Mouse (Mus musculus): Measurements from ENCODE around the gene 1810010H24Rik. TPM values are rescaled to one million over a fixed set of nuclear protein-coding genes. Genes with fewer than 3 reads are reported as not detected.
"Not testable (repeated sequence)": the region's sequence is repeated elsewhere in the genome, so short reads cannot be mapped to it uniquely, and the experiment has no call there.

The 1810010H24Rik gene
- total RNA-seq, 2 experiments from 2014 or later, result 3.7 to 4.0 TPM

DNA sequence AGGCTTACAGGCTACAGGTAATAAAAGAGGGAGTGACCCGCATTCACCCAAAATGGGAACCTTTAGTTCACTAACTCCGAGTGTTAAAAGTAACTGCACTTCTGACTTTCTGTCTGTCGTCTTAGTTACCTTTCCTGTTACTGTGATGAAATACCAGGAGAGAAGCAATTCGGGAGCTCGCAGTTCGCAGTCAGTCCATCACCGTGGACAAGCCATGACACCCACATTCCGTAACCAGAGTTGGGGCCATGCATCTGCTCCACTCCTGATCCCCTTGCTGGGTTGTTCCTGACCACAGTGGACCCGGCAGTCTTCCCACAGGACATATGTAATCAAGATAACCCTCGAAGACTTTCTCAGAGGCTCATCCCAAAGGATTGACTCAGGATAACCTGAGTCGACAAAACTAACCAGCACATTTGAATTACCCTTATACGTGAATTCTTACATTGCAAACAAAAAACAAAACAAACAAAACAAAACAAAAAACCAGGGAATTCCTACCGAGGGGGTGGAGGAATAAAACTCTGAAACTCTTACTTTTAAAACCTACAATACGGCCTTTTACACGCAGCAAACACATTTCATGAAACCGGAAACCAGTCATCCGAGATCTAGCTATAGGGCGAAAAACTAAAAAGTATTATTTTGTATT lies 13.7 kb upstream of the 1810010H24Rik start:
- intact Hi-C loops (cut with DNase I), result no loop called here
- no peak for DNase-seq (ENCODE audit: low spot score in 2 of 2)

DNA sequence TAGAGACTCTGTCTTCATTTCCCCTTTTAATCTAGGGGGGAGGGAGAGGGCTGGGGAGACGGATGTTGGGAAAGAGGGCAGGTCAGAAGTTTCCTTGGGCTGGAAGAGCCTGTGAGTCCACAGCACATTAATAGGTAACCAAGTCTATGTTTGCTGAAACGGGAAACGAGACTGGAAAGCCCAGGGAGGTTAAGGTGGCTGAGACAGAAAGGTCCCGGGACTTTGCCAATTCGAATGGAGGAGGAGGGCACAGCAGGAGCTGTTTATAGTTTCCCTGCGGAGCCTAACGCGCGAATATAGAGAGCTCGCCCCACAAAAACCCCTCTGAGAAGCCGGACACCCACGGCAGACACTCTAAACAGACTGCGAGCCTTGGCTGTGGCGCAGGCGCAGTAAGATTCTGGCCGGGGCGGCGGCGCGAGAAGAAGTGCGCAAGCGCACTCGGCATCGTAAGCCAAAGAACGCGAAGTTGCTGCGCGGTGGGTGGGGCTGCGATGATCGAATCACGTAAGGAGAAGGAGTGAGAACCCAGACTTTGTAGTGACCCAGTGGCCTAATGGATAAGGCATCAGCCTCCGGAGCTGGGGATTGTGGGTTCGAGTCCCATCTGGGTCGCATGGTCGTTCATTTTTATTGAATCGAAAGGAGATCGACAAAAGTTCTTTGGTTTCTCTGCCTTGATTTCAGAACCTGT lies 13.0 kb upstream of the 1810010H24Rik start:
- DNase-seq (ENCODE audit: low spot score in 2 of 2), result peak; percentile 99 to 100
- intact Hi-C loops (cut with DNase I), result no loop called here

DNA sequence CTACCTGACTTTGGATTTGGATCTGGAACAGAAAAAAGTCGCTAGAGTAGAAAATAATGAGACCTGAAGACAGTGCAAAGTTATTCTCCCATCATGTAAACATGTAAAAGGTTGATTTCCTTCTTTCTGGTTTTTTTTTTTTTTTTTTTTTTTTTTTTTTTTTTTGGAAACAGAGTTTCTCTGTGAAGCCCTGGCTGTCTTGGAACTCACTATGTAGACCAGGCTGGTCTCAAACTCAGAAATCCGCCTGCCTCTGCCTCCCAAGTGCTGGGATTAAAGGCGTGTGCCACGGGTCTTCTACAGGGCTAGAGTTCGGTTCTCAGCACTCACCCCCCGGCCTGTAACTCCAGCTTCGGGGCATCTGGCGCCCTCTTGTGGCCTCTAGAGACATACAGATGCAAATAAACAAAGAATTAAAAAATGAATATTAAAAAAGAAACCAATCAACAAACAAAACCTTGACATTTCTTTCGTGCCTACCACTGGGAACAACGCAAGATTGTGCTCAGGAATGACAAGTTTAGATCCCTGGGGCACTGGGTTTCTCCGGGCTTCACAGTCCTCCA lies 11.4 kb upstream of the 1810010H24Rik start:
- DNase-seq (ENCODE audit: low spot score in 2 of 2), result no peak
- intact Hi-C loops (cut with DNase I), result no loop called here

DNA sequence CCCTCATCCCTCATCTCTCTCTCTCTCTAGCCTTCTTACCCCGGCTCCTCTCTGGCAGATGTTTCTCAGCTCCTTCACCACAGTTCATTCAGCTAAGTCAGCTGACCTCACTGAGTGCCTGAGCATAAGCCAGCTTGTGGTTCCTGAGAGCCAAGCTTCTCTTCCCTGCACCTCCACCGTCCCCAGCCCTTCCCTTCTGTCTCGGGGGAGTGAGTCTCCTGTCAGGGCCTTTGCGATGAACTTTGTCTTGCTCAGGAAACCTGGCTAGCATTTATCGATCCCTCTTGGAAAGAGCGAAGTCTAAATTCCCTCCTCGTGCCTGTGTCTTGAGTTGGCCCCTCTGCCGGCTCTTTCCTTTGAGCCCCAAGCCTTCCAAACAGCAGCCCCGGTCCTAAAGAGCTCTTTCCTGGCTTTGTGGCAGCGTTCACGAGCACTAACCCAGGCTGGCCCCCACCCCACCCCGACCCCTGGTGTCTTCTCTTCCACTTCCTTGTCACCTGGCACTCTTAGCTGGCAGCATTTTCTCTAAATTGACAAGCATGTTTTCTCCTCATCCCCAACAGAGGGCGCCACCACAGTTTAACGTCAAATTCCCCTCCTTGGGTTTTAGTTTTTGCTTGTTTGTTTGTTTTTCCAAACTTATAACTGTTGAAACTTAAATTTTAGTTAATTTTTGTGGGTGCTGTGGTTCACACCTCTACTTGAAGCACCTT lies 10.7 kb upstream of the 1810010H24Rik start:
- intact Hi-C loops (cut with DNase I), result no loop called here

DNA sequence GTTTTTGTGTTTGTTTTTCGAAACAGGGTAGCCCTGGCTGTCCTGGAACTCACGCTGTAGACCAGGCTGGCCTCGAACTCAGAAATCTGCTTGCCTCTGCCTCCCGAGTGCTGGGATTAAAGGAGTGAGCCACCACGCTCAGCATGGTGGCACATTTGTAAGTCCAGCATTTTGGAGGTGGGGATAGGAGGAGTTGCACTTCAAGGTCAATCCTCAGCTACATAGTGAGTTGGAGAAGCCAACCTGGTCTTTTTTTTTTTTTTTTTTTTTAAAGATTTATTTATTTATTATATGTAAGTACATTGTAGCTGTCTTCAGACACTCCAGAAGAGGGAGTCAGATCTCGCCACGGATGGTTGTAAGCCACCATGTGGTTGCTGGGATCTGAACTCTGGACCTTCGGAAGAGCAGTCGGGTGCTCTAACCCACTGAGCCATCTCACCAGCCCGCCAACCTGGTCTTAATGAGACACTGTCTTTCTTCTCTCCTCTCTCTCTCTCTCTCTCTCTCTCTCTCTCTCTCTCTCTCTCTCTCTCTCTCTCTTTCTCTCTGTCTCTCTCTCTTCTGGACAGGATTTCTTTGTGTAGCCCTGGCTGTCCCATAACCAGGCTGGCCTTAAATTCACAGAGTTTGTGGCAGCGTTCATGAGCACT lies 9.8 kb upstream of the 1810010H24Rik start:
- intact Hi-C loops (cut with DNase I); DNase-seq (ENCODE audit: low spot score in 2 of 2): not testable (repeated sequence)

More for the DNA sequence above, 10.7 kb upstream of the 1810010H24Rik start:
- no peak for DNase-seq (ENCODE audit: low spot score in 2 of 2)

DNA sequence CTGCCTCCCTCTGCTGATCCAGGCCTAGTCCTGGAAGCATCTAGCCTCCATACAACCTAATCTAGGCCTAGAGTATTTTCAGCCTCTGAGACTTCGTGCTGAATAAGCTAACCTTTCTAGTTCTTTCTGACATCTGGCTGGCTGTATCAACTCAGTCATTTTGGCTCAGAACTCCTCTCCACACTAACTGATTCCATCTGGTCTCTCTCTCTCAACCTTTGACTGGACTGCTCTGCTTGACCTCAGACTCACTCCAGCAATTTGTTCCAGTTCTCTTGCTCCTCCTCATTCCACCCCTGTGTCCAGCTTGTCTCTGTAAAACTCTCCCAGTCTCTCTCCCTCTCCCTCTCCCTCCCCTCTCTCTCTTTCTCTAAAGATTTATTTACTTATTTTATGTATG lies 8.6 kb upstream of the 1810010H24Rik start:
- no peak for DNase-seq (ENCODE audit: low spot score in 2 of 2)
- intact Hi-C loops (cut with DNase I), result no loop called here

DNA sequence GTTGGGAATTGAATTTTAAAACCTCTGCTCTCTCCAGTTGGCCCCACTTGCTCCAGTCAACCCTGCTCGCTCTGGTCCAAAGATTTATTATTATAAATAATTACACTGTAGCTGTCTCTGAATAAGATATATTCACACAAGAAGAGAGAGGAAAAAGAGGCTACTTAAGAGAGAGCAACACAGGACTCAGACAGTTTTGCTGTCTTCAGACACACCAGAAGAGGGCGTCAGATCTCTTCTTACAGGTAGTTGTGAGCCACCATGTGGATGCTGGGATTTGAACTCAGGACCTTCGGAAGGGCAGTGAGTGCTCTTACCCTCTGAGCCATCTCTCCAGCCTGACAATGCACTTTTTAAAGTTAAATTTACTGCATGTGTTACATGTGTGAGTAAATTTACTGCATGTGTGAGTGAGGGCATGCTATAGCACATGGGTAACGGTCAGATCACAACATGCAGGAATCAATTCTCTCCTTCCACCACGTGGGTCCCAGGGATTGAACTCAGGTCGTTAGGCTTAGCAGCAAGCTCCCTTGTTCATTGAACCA lies 8.1 kb upstream of the 1810010H24Rik start:
- intact Hi-C loops (cut with DNase I), result no loop called here

DNA sequence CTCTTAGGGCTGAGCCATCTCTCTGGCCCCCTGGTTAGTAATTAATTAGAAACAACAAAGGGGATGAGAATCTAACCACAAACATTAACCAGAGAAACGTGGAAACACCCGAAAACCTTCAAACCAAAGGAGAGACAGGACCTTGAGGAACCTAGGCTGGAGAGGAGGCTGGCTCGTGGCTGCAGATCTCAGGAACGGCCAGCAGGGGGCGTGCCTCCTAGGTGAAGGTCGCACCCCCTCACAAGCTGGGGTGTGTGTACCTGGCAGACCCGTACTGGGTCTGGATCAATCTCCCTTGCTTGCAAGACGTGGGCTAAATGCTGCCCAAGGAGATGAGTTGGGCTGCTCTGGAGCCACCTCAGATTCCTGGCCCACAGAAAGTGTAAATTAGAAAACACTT lies 6.9 kb upstream of the 1810010H24Rik start:
- no peak for DNase-seq (ENCODE audit: low spot score in 2 of 2)
- intact Hi-C loops (cut with DNase I), result no loop called here

More for the DNA sequence above, 8.1 kb upstream of the 1810010H24Rik start:
- DNase-seq (ENCODE audit: low spot score in 2 of 2), result no peak

DNA sequence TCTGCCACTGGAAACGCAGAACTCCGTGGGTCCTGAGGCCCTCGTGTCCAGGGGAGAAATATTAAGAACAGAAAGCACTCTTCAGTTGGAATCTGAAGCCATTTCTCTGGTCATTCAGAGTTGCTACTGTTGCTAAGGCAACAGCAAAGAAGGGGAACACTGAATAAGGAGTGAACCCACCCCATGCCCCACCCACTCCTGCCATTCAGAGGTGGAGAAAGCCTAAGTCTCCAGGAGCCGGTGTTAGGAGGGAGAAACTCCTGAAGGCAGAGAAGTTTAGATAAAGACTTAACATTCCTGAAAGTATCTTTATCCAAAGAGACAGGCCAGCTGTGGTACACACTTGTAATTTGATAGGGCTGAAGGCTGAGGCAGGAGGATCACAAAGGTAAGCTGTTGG lies 6.2 kb upstream of the 1810010H24Rik start:
- DNase-seq (ENCODE audit: low spot score in 2 of 2), result no peak
- intact Hi-C loops (cut with DNase I), result no loop called here

DNA sequence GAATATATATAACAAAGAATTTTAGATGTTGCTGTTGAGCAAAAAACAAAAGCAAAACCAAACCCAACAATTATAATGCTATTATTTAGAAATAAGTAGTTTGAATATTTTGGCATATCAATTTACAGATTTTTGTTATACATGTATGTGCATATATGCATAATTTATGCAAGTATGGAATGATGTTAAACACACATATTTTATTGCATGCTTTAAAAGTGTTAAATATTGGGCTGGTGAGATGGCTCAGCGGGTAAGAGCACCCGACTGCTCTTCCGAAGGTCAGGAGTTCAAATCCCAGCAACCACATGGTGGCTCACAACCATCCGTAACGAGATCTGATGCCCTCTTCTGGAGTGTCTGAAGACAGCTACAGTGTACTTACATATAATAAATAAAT lies 5.8 kb upstream of the 1810010H24Rik start:
- intact Hi-C loops (cut with DNase I), result not testable (repeated sequence)

DNA sequence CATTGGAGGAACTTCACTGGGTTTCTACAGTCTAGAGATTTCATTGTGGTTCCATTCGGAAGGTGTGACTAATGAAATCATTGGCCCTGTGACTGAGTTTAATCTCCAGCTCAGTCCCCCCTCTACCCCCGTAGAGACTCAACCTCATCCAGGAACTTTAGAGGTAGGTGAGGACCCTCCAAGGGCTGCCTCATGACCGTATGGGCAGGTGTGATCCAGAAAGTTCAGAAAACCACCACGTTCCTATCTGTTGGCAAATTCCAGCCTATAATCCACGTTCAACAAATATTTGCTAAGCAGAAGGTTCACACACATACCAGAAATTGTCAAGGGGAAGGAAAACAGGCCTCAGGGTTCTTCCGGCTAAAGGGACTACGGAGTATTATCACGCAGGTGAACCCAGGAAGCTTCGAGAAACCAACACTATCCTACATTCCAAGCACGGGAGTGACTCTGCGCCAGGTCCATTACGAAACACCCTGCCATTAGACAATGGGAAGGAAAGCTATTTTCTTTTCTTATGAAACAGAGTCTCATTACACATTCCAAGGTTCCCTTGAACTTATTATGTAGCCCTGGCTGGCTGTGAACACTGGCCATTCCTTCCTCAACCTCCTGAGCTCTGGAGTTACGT lies 3.3 kb upstream of the 1810010H24Rik start:
- intact Hi-C loops (cut with DNase I), result no loop called here
- DNase-seq (ENCODE audit: low spot score in 2 of 2), result no peak

More for the DNA sequence above, 5.8 kb upstream of the 1810010H24Rik start:
- DNase-seq (ENCODE audit: low spot score in 2 of 2), result not testable (repeated sequence)

DNA sequence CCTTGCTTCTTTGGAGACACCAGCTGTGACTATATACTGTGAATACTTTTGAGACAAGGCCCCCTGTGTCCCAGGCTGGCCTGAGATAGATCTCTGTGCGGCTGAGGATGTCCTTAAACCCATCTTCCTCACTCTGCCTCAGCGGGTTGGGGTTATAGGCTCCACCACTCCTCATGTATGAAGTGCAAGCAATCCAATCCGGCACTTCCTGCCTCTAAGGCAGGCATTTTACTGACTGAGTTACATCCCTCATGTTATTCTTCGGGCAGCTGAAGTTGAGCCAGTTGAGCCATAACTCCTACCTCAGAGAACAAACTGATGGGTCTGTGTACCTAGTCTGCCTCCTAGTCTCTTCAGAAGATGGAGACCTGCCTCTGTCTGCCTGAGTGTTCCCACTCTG lies 1.1 kb upstream of the 1810010H24Rik start:
- intact Hi-C loops (cut with DNase I), result no loop called here
- no peak for DNase-seq (ENCODE audit: low spot score in 2 of 2)

DNA sequence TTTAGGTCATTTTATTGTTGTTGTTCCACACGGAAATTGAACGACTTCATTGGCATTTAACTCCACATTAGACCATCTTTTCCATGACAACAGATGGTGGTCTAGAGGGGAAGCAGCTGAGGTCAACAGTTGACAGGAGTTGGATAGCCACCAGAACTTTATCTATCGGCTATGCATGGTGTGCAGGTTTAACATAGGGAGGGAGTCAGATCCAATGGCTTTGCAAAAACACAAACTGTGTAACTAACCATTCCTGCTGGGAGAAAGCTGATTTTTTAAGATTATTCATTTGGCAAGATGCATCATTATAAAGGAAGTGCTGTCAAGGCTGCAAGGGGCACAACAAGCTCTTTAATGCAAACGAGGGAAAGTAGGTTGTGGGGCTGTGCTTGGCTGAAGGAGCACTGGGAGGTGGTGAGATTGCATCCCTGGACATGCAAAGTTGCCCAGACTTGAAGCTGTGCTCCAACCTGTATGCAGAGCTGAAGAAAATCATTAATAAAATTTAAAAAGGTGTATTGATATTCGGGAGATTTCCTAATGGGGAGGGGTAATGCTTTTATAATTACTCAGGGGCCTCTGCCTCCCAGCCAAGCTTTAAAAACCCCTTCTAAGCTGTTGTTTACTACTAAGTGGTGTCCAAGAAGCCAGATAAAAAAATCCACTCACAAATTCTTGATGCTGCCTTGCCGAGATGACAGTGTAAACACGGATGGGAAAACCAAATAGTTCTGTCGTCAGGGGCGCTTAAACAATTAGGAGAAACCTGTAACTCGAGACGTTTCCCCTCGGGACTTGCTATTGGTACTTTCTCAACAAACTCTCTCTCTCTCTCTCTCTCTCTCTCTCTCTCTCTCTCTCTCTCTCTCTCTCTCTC lies 1.3 kb downstream of the 1810010H24Rik start:
- no peak for DNase-seq (ENCODE audit: low spot score in 2 of 2)
- intact Hi-C loops (cut with DNase I), result no loop called here

DNA sequence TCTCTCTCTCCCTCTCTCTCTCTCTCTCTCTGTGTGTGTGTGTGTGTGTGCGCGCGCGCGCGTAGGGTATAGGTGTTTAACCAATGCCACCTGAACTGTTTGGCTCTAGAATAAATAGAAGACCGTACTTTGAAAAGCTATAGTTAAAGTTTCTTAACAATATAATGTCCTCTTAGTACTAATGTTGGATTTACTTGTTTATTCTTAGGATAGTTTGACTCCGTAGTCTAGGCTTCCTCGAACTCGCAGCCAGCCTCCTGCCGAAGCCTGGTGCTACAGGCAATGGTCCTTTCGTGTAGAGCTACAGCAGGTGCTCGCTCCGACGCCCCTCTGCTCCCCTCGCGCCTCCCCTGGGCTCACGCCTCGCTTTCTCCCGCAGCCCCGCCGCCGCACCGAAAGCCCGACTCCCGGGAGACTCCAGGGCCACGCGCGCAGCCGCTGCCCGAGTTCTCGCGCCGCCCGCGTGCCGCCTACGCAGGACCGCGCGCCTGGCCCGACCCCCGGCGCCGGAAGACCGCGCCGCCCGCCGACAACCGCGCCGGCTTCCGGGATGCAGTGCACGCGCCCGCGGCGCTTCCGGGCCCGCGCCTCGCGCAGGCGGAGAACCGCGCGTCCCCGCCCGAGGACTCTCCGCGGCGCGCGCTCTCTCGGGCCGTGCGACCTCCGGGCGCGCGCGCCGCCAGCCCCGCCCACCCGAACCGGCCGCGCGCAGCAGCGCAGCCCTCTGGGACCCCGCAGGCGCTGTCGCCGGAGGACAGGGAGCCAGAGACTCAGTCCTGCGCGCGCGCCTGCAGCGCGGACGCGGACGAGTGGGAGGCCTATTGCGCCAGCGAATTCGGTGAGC lies 2.2 kb downstream of the 1810010H24Rik start:
- DNase-seq (ENCODE audit: low spot score in 2 of 2), result peak; percentile 88 to 92
- intact Hi-C loops (cut with DNase I), result no loop called here

DNA sequence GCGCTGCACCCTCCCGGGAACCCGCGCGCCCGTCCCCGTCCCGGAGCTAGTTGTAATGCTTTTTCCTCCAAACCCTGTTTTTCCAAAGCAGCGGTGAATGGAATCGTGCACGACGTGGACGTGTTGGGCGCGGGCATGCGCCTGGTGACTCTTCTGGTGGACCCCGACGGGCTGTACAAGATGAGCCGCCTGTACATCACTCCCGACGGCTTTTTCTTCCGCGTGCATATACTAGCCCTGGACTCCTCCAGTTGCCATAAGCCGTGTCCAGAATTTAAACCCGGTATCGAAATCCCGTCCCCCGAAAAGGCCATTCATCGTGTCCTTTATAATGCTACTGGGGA lies 2.8 kb downstream of the 1810010H24Rik start:
- intact Hi-C loops (cut with DNase I), result no loop called here
- DNase-seq (ENCODE audit: low spot score in 2 of 2), result no peak

DNA sequence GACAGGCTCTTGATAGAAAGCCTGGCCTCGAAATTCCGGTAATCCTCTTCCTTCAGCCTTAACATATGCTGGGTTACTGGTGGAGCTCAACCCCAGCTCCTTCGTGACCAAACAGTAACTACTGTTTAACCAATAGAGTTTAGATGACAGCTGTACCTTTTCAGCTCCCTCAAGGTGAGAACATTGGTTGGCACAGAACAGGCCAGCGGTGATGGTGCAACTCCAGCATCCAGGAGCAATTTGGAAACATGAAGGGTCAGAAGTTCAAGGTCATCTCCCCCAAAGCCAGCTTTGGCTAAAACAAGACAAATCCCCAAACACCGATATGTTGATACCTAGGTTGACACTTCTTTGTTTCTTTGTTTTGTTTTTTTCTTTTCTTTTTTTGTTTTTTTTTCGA lies 3.3 kb downstream of the 1810010H24Rik start:
- no peak for DNase-seq (ENCODE audit: low spot score in 2 of 2)
- intact Hi-C loops (cut with DNase I), result no loop called here

DNA sequence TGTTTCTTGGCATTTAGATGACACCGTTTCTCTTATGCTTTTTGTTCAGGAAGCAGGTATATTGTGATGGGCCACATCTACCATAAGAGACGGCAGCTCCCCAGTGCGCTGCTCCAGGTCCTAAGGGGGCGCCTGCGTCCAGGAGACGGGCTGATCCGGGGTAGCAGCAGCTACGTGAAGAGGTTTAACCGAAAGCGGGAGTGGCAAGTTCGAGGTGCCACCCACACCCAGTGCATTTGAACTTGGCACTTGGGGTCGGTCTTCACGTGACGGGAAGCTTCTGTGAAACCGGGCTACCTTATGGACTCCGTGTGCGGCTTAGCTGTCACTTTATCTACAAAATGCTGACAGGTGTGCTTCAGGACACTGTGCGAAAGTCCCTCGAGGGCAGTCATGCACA lies 4.1 kb downstream of the 1810010H24Rik start:
- no peak for DNase-seq (ENCODE audit: low spot score in 2 of 2)
- intact Hi-C loops (cut with DNase I), result no loop called here

DNA sequence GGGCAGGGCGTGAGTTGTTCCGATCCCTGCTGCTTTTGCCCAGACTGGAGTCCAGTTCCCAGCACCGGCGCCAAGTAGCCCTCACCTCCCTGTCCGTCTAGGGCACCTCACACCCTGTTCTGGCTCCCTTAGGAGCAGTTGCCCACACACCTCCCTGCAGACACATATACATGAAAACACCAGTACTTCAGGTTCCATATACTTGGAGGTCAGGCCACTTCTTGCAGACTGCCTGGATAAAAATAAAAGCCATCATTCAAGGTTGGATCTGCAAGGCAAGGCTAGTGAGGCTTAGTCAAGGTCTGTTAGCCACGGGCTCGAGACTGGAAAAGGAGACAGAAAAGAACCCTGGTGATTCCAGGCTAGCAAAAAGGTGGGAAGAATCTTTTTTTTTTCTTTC lies 6.2 kb downstream of the 1810010H24Rik start:
- no peak for DNase-seq (ENCODE audit: low spot score in 2 of 2)
- intact Hi-C loops (cut with DNase I), result no loop called here

Data from left cerebral cortex, postnatal 36 days (tissue).